33 mouse cellular contexts compared by ENCODE assay signal in the genomic region with DNA sequence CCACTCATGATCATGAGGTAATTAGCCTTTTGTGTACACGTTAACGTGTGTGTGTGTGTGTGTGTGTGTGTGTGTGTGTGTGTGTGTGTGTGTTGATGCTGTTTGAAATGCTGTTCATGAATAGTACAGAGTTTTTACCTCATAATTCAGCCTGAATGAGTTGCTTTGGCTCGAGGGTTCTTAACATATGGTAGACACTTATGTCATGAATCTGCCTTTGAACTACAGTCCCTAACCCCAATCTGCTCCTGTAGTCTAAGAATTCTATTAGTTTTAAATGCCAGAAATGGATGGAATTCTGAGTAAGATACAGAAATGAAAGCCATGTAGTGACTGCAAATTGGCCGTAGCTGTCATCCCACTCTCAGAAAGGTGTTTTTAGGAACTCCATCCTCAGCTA.
"Had no signal": no experiment of that assay in that cellular context is flagged by ENCODE, and none has a peak within 500 bp of the region (broad histone marks: within the 10 kb centered on the region; RNA-seq: fewer than 3 reads in every experiment).

No protein-coding gene starts in this region.

- ATAC-seq: hindbrain, embryonic 16.5 days; hindbrain, postnatal 0 days; inflammation-experienced regulatory T-cells, adult 6 months; intestine, embryonic 15.5 days; intestine, embryonic 16.5 days; intestine, postnatal 0 days had no signal

- DNase-seq: heart, postnatal 10 days; heart, postnatal 14 days; heart, postnatal 36 days; heart, postnatal 4 days; kidney, adult 11 months; kidney, adult 18-20 months; kidney, adult 2 months; kidney, adult 8-10 months; kidney, adult 9 months; kidney, postnatal 10 days; kidney, postnatal 14 days; kidney, postnatal 25 days; kidney, postnatal 36 days; kidney, postnatal 4 days; layer of hippocampus, adult 9-11 months; layer of hippocampus, postnatal 36 days had no signal

- H3K4me2 ChIP-seq: heart, embryonic 13.5 days; heart, embryonic 15.5 days; hindbrain, embryonic 12.5 days; hindbrain, embryonic 13.5 days; hindbrain, embryonic 14.5 days; hindbrain, embryonic 15.5 days; intestine, embryonic 15.5 days; kidney, embryonic 15.5 days had no signal

- H3K4me3 ChIP-seq: heart, embryonic 13.5 days; heart, embryonic 15.5 days; hindbrain, embryonic 10.5 days; hindbrain, embryonic 12.5 days; hindbrain, embryonic 13.5 days; hindbrain, embryonic 15.5 days; intestine, embryonic 15.5 days; kidney, embryonic 15.5 days; layer of hippocampus, adult 2 months; left cerebral cortex, adult 2 months had no signal

- H3K9ac ChIP-seq: heart, embryonic 13.5 days; heart, embryonic 15.5 days; hindbrain, embryonic 12.5 days; hindbrain, embryonic 13.5 days; hindbrain, embryonic 14.5 days; hindbrain, embryonic 15.5 days; intestine, embryonic 15.5 days; kidney, embryonic 15.5 days had no signal

- H3K27ac ChIP-seq: heart, embryonic 13.5 days; heart, embryonic 15.5 days; hindbrain, embryonic 10.5 days; hindbrain, embryonic 12.5 days; hindbrain, embryonic 13.5 days; hindbrain, embryonic 14.5 days; hindbrain, embryonic 15.5 days; hindbrain, postnatal 0 days; intestine, embryonic 15.5 days; kidney, embryonic 15.5 days; kidney, postnatal 0 days; layer of hippocampus, adult 2 months; left cerebral cortex, adult 2 months had no signal

- H3K4me1 ChIP-seq: hindbrain, embryonic 10.5 days; hindbrain, embryonic 12.5 days; intestine, embryonic 15.5 days had no signal

- H3K9me3 ChIP-seq: heart, embryonic 13.5 days; heart, embryonic 15.5 days; hindbrain, embryonic 10.5 days; hindbrain, embryonic 12.5 days; hindbrain, embryonic 13.5 days; hindbrain, embryonic 15.5 days; intestine, embryonic 15.5 days; kidney, embryonic 15.5 days had no signal

- H3K27me3 ChIP-seq: heart, embryonic 13.5 days; heart, embryonic 15.5 days; hindbrain, embryonic 12.5 days; hindbrain, embryonic 13.5 days; hindbrain, embryonic 15.5 days; intestine, embryonic 15.5 days; kidney, embryonic 15.5 days had no signal
